Mouse (Mus musculus) common myeloid progenitor, adult 5-6 weeks (primary cell): ENCODE data around the gene Mitd1. TPM values are rescaled to one million over a fixed set of nuclear protein-coding genes. Genes with fewer than 3 reads are reported as not detected.

Source experiments
- ATAC-seq: replicated peaks from 2 replicates; pipeline ENCODE4 v1.8.0; 2016; ENCODE audit warnings: low read depth, mild to moderate bottlenecking, moderate TSS enrichment, inconsistent platforms; ENCODE audit not compliant: poor library complexity, severe bottlenecking
- total RNA-seq: library from RNA; stranded (forward); fragments of 200-1000, 187-1606 nt; gene quantifications from 2 replicates; pipeline ENCODE4 v1.2.3, GENCODE M21; 2017

Mitd1 gene
- total RNA-seq, 1 experiment from 2014 or later, result 36.1 TPM

- ATAC-seq, result no peak
Measured at GRCm38 (mm10) chr1:37869362-37869761, 20.8 kb downstream of the Mitd1 start.

GRCm38 (mm10) chr1:37868640-37869039, 21.6 kb downstream of the Mitd1 start:
- peak; percentile 7; the same call in 1 of the 2 replicates for ATAC-seq

GRCm38 (mm10) chr1:37867684-37868322, 22.4 kb downstream of the Mitd1 start:
- ATAC-seq, result no peak

- ATAC-seq, result no peak
Measured at GRCm38 (mm10) chr1:37867056-37867455, 23.2 kb downstream of the Mitd1 start.

GRCm38 (mm10) chr1:37866286-37866685, 23.9 kb downstream of the Mitd1 start, which contains the start of gene Tsga10:
Gene Tsga10 (minus strand): TSS chr1:37866429.
- ATAC-seq, result no peak

- ATAC-seq, result no peak
Measured at GRCm38 (mm10) chr1:37865401-37866215, 24.6 kb downstream of the Mitd1 start.

GRCm38 (mm10) chr1:37864511-37865400, 25.5 kb downstream of the Mitd1 start:
- peak; percentile 83 for ATAC-seq

- ATAC-seq, result no peak
Measured at GRCm38 (mm10) chr1:37850696-37851095, 39.5 kb downstream of the Mitd1 start.

GRCm38 (mm10) chr1:37846878-37847277, 43.3 kb downstream of the Mitd1 start:
- ATAC-seq, result no peak

- no peak for ATAC-seq
Measured at GRCm38 (mm10) chr1:37831681-37832080, 58.5 kb downstream of the Mitd1 start.

Other genes with a start within 250 kb of the Mitd1 start
- not detected in 2 replicates for gene 2010300C02Rik, start 170.3 kb downstream of the Mitd1 start, total RNA-seq
- gene Tsga10, start 24.0 kb downstream of the Mitd1 start, total RNA-seq, result 10.5 and 11.5 TPM in 2 replicates
- 4.3 and 6.9 TPM in 2 replicates for gene Lipt1, start 18.7 kb downstream of the Mitd1 start, total RNA-seq
- gene Mrpl30, start 66 bp upstream of the Mitd1 start, total RNA-seq, result 220 and 300 TPM in 2 replicates
- not detected in 2 replicates for gene Lyg2, start 26.1 kb upstream of the Mitd1 start, total RNA-seq
- not detected in 2 replicates for gene Lyg1, start 67.3 kb upstream of the Mitd1 start, total RNA-seq
- 43.7 and 48.5 TPM in 2 replicates for gene Txndc9, start 107.5 kb upstream of the Mitd1 start, total RNA-seq
- 41.0 and 70.5 TPM in 2 replicates for gene Eif5b, start 107.6 kb upstream of the Mitd1 start, total RNA-seq
- gene Rev1, start 239.4 kb upstream of the Mitd1 start, total RNA-seq, result 41.5 and 47.1 TPM in 2 replicates